Mouse (Mus musculus) CH12.LX (cell line): ENCODE data around the gene Nrsn1.

Experiments used
- BHLHE40 ChIP-seq: IDR thresholded peaks from 2 replicates; pipeline ENCODE4 v1.6.1; 2011; ENCODE audit warnings: mild to moderate bottlenecking, low read depth, low read length, improper control_type of control experiment
- CHD1 ChIP-seq: IDR thresholded peaks from 2 replicates; pipeline ENCODE4 v1.6.1; 2012; ENCODE audit warnings: low read depth, low read length, improper control_type of control experiment, inconsistent platforms
- MAX ChIP-seq: IDR thresholded peaks from 2 replicates; pipeline ENCODE4 v1.6.1; 2011; ENCODE audit warnings: low read length, improper control_type of control experiment
- ZMIZ1 ChIP-seq: IDR thresholded peaks from 2 replicates; pipeline ENCODE4 v1.6.1; 2012; ENCODE audit warnings: low read depth, mild to moderate bottlenecking, inconsistent platforms, low read length, improper control_type of control experiment

DNA sequence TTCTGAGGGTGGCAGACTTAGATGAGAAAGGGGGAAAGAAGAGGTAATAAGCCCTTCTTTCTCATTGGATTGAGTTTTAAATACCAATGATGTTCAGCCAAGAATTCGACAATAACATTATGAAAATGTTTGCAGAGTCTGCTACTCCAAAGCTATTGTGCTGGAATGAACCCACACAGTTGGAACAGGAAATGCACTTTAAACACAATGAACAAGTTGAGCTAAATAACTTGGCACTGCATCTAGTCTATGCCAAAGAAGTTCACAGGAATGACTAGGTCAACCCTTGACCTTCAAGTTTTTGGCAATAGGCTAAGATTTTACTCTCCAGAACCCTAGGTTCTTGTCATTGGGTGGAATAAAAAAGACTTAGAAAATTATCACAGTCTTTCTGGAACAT is 18.4 kb upstream of the Nrsn1 start:
- TF ChIP-seq BHLHE40 (no peak), ZMIZ1 (no peak), MAX (no peak), CHD1 (no peak)
